Mouse (Mus musculus): ENCODE measurements at regions not wholly inside any gene's neighbourhood (a gene's known extent, or its start where the extent isn't known, plus 50 kb on each side); places are given as distances from the start of the nearest gene placed in this dataset.
A peak's percentile ranks its signal among the peaks of the same experiment; 100 is the strongest.

- DNase-seq (ENCODE audit: low read depth in 1 of 2, low spot score in 2 of 2), result no peak
These were observed 190.6 kb upstream of the Tapt1 start for GRCm38 (mm10) chr5:44416844-44417589.

- DNase-seq (ENCODE audit: low read depth in 1 of 2, low spot score in 2 of 2), result no peak
These were observed 188.0 kb upstream of the Tapt1 start for GRCm38 (mm10) chr5:44414441-44414840.

DNA sequence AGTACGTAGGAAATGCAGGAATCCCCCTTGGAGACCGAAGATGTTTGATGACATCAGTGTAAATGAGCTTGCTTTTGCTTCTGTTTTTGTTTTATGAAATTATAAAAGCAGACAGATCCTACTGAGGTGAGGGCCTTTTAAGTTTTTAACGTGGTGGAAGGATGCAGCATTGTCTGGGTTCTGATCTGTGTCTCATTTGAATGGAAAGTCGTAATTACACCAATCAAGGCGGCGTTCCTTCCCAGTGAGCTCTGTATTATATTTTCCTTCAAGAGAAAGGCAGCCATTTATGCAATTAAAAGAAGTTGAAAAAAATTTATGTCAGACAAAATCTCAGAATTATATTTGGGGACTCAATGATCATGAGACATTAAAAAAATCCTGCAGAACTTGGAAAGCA is 176.9 kb upstream of the Tapt1 start:
- no peak for DNase-seq (ENCODE audit: low read depth in 1 of 2, low spot score in 2 of 2)

GRCm38 (mm10) chr5:44400573-44401332 is 174.3 kb upstream of the Tapt1 start:
- no peak for DNase-seq (ENCODE audit: low read depth in 1 of 2, low spot score in 2 of 2)

GRCm38 (mm10) chr5:44387237-44387810 is 160.9 kb upstream of the Tapt1 start:
- DNase-seq (ENCODE audit: low read depth in 1 of 2, low spot score in 2 of 2), result no peak

DNA sequence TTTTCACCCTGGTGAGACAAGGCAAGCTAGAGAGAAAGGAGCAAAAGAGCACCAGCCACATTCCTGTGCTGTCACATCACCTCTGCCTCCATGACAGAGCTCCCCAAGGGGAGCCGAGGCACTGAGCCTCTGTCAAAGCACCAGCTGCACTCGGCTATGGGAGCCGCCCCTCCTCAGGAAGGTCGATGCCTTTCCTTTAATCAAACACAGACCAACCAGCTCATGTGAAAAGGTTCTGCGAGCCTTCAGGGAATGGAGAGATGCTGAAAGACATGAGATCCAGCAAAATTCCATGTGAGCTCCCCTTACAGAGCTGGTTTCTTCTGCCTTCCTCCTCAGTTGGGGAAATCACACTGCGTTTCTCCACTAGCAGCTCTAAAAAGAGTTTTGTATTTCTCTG is 159.8 kb upstream of the Tapt1 start:
- no peak for DNase-seq (ENCODE audit: low read depth in 1 of 2, low spot score in 2 of 2)

- no peak for DNase-seq (ENCODE audit: low read depth in 1 of 2, low spot score in 2 of 2)
These were observed 156.6 kb upstream of the Tapt1 start for GRCm38 (mm10) chr5:44383049-44383448.

- no peak for DNase-seq (ENCODE audit: low read depth in 1 of 2, low spot score in 2 of 2)
These were observed 143.6 kb upstream of the Tapt1 start for GRCm38 (mm10) chr5:44370006-44370405.

DNA sequence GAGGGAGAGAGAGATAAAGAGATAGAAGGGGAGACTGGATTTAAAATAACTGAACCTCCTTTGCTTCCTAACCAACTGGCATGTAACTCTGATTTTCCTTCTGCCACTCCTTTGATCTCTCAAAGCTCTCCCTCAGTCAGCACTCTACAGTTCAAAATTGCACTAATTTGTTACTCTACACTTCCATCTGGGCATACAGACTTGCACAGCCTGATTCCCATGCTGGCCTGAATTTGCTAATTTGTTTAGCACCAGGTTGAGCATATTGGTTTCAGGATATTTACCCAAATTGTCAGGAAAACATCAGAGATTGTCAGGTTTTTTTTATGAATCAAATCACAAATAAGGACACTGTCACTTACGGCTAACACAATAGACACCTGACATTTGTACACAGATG is 125.9 kb upstream of the Tapt1 start:
- DNase-seq (ENCODE audit: low read depth in 1 of 2, low spot score in 2 of 2), result no peak

DNA sequence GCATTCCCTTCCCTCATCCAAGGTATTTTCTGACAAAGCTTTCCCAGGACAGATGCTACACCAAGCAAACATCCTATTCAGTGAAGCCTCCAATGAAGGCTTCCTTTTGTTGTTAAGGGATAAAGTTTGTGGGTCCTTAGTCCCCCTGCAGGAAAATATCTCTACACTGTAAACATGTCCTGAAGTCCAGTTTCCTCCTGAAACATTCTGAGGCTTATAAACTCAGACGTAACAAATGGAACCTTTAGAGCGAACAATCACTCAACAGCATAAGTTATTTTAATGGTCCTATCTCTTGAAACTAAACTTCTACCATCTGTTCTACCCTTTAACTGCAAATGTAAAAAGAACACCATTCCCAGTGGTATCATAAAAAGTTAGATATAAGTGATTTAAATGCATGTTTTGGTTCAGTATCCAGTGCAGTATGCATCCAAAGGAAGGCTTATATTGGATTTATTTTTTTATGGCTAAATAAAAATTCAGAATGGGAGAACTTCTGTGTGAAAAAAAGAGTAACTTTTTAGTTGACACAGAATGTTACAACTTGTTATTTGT is 115.1 kb upstream of the Tapt1 start:
- no peak for DNase-seq (ENCODE audit: low read depth in 1 of 2, low spot score in 2 of 2)

- DNase-seq (ENCODE audit: low read depth in 1 of 2, low spot score in 2 of 2), result no peak
These were observed 112.2 kb upstream of the Tapt1 start for GRCm38 (mm10) chr5:44338662-44339061.

- DNase-seq (ENCODE audit: low read depth in 1 of 2, low spot score in 2 of 2), result no peak
These were observed 109.3 kb upstream of the Tapt1 start for GRCm38 (mm10) chr5:44335756-44336155.

DNA sequence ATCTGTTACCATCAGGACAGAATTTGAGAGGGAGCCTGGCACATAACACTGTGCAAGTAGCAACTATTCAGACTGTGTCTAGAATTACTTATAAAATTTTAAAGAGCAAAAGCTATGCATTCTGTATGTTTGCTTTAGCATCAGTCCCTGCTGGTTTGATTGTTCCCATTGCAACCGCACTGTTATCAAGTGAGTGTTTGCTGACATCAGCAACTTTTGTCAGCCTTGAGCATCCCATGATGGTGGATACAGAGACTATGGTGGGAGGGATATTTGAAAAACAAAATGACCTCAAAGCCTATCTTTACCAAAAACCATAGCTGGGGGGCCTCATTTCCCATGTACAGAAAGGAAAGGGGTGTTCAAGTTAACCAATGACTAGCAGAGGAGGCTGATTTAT is 93.2 kb upstream of the Tapt1 start:
- DNase-seq (ENCODE audit: low read depth in 1 of 2, low spot score in 2 of 2), result no peak

GRCm38 (mm10) chr5:44306769-44307557 is 80.5 kb upstream of the Tapt1 start:
- DNase-seq (ENCODE audit: low read depth in 1 of 2, low spot score in 2 of 2), result no peak

DNA sequence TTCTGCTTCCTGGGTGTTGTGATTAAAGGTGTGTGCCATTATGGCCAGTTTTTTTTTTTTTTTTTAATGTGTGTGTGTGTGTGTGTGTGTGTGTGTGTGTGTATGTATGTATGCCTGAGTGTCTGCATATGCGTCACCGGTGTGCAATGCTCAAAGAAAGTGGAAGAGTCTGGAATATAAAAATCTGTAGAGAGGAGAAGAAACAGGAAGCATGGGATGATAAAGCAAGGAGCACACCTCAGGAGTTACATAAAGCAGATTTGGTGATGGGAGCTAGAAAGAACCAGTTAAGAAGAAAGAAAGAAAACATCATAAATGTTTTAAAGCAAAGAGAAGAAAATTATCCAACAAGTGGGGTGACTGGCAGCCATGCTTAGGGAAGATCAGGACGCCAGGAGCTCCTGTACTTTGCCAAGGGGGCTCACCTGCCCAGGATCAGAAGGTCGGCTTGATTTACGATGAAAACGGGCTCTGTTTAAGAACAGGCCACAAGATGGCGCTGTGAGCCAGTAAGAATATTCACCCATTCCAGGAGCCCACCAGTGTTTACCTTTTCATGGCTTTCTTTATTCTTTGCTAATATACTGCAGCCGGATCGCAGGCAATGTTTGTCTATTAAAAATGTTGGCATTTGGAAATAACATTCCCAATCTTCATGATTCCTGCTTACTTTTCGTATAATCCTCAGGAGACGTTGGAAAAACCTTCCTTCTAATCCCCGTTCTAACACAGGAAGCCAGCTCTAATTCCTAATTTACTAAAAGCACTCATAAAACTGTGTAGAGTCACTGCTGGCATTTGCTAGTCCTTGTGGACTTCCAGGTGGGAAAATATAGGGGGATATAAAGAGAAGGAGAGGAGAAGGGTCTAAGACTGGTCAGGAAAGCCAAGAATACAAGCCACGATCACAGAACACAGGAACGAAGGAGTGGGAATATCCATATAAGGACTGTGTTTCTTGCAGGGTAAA is 77.7 kb upstream of the Tapt1 start:
- DNase-seq (ENCODE audit: low read depth in 1 of 2, low spot score in 2 of 2), result no peak

DNA sequence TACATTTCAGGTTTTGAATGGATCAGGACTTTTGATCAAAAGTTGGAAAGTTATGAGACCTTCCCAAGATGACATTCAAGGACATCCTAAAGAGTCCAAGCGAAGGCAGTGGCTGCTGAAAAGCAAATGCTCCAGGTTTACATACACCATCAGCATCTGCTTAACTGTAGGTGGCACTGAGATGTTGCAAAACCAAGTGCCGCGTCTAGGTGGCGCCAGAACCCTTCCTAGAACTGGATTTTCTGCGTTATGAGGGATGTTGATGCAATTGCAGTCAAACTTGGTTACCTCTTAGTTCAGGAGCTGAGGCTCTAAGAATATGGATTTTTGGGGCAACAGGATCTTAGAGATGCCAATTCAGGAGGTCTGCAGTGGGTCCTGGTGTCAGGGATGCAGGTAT is 58.0 kb upstream of the Tapt1 start:
- peak; percentile 3 to 8 for DNase-seq (ENCODE audit: low read depth in 1 of 2, low spot score in 2 of 2)
